Mouse (Mus musculus): ENCODE measurements around the gene Amdhd2.
A peak's percentile ranks its signal among the peaks of the same experiment; 100 is the strongest.

Amdhd2 gene

DNA sequence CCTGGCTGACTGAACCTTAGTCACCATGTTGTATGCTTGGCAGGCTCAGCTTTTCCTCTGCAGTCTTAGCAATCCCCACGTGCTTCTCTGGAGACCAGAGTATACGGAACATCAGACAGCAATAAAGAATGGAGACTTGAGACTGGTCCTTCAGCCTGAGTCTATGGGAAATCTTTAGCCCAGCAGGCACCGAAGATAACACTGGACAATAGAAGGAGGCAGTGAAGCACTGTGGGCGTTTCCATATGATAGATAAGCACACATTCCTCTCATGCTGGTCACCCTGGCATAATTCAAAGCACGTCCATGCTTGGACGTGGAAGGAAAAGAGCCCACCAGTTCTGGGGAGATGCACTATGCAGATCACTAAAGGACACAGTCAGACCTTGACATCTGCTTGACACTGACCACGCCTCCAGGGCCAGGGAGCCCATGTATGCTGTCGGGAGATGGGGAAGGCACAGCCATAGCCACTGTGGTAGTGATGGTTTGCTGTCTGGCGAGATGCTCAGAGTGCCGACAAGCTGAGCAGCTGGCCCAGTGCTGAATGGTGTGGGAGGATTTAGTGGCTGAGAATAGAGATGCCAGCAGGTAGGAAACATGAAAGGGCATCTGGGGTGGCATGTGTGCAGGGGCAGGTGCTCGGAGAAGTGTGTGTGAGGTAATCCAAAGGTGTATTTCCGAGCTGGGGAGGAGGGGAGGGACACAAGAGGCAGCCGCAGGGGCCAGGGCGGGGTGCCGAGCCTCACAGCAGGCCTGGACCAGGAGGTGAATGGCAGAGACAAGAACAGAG is 33.7 kb upstream of the Amdhd2 start:
- DNase-seq (ENCODE audit: low spot score in 2 of 2): no peak

DNA sequence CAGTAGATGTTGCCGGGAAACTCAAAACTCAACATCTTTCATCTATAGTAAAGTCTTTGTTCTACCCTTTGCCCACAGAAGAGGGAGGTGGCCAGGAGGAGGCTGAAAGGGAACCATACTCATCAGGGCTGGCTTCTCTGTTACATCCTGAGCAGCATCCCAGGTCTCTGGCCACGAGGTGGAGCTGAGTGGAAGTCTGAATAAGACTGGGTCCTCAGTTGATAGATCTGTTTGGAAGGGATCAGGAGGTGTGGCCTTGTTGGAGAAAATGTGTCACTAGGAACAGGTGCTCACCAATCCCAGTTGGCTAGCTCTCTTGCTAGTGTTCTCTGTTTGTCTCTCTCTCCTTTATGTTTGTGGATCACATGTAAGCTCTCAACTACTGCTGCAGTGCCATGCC is 31.8 kb upstream of the Amdhd2 start:
- DNase-seq (ENCODE audit: low spot score in 2 of 2): no peak

DNA sequence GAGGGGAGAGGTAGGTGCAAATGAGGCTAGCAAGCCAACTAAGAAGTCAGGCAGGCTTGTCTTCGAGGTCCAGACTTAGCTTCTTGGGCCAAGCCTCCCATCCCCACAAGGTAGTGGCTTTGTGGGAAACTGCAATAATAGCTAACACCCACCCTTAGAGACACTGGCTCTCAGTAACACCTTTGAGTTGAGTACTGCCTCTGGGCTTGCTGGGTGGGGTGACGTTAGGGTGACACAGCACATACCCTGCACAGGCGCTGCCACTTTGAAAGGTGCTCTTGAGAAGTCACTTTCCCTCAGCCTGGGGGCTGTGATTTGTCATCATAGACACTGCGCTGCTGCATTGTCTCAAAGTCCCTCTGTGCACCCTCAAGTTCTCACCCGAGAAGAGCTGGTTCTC is 30.2 kb upstream of the Amdhd2 start:
- DNase-seq (ENCODE audit: low spot score in 2 of 2): no peak

DNA sequence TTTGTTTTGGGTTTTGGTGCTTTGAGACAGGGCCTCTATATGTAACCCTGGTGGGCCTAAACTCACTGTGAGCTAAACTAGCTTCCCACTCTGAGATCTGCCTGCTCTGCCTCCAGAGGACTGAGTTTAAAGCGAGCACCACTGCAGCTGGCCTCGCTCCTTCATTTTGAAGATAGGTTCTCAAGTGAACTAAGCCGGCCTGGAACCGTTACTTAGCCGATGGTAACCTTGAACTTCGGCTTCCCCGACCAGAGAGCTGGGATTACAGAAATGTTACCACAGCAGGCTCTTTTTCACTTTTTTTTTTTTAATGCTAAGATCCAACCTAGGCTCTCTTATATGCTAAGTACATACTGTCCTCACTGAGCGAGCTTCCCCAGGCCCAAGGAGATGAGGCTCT is 29.7 kb upstream of the Amdhd2 start:
- DNase-seq (ENCODE audit: low spot score in 2 of 2): no peak

DNA sequence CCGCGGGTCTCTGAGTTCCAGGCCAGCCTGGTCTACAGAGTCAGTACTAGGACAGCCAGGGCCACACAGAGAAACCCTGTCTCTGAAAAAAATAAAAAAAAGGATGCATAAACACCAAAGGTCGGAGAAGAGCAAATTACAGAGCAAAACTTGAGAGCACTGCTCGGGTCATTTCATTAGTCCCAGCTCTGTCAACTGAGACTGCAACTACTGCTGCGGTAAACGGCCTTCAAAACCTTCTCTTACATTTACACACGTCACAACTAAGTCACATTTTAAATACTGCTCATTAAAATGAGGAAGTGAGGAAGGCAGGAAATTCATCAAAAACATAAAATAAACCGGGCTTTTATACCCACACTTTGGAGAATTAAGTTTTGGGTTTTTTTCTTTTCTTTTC is 29.3 kb upstream of the Amdhd2 start:
- no peak for DNase-seq (ENCODE audit: low spot score in 2 of 2)

- no peak for DNase-seq (ENCODE audit: low spot score in 2 of 2)
Measured at GRCm38 (mm10) chr17:24191481-24191880, 27.9 kb upstream of the Amdhd2 start.

DNA sequence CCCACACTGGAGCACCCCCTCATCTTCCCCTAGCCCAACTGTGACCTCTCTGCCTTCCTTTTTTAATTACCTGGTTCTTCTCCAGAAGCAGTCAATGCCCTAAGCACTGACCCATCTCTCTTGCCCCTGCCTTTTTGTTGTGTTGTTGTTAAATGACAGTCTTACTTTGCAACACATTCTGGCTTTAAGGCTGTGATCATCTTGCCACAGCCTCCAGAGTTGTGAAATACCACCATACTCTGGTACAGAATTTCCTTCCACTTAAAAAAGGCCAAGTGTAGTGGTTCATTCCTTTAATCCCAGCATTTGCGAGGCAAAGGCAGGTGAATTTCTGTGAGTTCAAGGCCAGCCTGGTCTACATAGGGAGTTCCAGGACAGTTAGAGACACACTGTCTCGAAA is 27.4 kb upstream of the Amdhd2 start:
- no peak for DNase-seq (ENCODE audit: low spot score in 2 of 2)

GRCm38 (mm10) chr17:24174259-24174658 is 10.7 kb upstream of the Amdhd2 start:
- no peak for DNase-seq (ENCODE audit: low spot score in 2 of 2)

DNA sequence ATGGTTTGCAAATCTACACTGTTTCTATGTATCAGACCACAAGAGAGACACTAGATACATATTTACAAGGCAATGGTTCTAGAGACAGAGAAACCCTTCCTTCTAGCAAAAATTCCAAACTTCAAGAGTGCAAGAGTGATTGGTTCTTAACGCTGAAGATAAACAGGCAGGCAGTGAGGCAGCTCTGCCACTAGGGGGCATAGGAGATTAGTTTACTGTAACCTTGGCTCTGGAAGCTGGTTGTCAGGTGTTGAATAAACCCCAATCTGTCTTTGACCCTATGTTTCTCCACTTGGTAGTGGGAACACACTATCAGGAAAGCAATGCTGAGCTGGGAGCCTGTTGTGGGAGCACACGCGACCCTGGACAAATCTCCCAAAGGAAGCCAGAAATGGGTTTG is 9.9 kb upstream of the Amdhd2 start:
- no peak for DNase-seq (ENCODE audit: low spot score in 2 of 2)

DNA sequence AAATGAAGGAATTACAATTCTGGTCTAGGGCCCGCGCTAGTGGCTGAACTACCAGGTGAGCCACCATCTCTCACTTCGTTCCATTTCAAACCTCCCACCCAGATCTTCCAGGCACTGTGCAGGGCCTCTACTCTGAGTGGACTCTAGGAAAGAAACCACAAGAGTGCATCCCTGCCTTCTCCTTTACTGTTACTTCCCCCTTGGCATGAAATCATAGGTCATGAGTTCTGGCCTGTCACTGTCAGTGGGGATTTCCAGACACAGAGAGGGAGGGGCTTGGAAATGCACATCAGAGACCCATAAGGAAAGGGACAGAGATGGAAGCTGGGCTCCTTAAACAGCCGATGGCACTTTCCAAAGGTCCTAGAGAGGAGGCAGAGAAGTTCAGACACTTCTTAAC is 8.2 kb upstream of the Amdhd2 start:
- no peak for DNase-seq (ENCODE audit: low spot score in 2 of 2)

- no peak for DNase-seq (ENCODE audit: low spot score in 2 of 2)
Measured at GRCm38 (mm10) chr17:24170729-24171128, 7.2 kb upstream of the Amdhd2 start.

GRCm38 (mm10) chr17:24170125-24170524 is 6.6 kb upstream of the Amdhd2 start:
- DNase-seq (ENCODE audit: low spot score in 2 of 2): no peak

DNA sequence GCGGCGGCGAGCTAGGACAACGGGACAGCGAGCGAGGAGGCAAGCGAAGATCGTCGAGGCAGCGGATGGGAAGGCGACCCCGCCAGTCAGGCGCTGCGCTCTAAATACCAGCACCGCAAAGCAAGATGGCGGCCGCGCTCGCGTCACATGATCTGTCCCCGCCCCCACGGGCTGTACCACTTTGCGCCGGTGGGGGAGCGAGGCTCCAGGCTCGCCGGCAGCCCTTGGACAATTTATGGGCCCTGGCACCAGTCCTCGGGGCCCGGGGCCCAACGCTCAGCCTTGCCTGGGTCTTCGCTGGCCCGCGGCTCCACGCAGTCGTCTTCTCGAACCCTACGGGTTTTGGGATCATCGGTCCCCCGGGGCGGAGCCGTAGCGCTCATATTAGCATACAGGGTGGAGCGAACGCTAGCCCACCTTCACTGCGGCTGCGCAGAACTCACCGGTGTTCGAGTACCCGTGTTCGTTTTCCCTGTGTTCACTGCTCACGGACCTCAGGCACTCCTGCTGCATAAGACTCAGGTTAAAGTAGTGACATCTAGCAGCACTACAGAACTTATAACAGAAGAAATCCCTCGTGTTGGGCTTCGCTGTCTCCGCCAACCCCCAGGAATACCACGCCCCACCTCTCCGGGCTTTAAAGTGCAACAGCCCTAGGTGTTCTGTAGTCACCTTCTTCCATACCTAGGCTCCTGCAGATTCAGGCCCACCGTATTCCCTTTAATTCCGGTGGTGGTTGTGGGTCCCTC is 5.9 kb upstream of the Amdhd2 start, which contains the start of gene Atp6v0c:
Gene Atp6v0c (minus strand): TSS at position 386 of the 749 bp plus-strand sequence.
- DNase-seq (ENCODE audit: low spot score in 2 of 2): peak; percentile 90 to 93

- peak in 1 of 2 experiments; percentile 47 for DNase-seq (ENCODE audit: low spot score in 2 of 2)
Measured at GRCm38 (mm10) chr17:24168590-24169277, 5.2 kb upstream of the Amdhd2 start.

DNA sequence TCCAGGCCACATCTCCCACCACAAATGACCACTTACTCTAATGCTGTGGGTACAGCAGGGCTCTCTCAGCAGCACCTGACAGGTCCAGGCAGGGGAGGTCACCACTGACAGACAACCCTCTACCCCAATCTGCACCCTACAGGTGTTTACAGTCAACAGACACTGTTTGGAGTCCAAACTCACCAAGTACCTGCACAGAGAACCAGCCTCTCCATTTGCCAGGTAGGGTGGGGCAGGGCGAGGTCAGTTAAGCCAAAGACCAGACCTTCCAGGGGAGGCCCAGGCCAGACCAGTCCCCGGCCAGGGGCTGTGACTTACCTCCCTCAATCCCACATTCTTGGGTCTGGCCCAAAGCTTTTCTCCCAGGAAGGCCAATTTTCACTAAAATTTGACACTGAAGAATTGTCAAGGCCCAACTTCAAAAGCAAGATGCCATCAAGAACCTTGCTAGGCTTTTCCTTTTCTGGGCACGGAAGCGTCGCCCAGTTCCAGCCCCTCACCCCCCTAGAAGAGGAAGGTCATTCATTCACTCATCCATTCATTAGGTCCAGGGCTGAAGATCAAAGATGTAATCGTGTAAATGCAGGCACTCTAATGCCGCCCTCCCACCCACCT is 4.4 kb upstream of the Amdhd2 start:
- no peak for DNase-seq (ENCODE audit: low spot score in 2 of 2)

DNA sequence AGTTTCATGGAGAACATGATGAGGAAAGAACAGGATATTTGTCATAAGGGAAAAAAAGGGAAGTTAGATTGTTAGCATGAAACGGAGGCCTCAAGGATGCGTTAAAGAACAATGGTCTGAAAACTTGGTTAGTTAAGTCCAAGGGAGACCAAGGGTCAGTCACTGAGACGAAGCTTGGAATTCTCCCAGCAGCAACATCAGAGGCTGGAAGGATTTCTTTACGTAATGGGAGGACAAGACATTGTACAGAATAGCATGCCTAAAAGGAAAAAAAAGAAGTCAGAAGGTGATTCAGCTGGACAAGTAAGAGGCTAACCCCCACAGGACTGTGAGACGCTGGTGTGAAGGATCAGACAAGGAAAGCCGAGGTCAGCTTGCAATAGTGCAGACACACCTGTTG is 3.6 kb upstream of the Amdhd2 start:
- DNase-seq (ENCODE audit: low spot score in 2 of 2): no peak

DNA sequence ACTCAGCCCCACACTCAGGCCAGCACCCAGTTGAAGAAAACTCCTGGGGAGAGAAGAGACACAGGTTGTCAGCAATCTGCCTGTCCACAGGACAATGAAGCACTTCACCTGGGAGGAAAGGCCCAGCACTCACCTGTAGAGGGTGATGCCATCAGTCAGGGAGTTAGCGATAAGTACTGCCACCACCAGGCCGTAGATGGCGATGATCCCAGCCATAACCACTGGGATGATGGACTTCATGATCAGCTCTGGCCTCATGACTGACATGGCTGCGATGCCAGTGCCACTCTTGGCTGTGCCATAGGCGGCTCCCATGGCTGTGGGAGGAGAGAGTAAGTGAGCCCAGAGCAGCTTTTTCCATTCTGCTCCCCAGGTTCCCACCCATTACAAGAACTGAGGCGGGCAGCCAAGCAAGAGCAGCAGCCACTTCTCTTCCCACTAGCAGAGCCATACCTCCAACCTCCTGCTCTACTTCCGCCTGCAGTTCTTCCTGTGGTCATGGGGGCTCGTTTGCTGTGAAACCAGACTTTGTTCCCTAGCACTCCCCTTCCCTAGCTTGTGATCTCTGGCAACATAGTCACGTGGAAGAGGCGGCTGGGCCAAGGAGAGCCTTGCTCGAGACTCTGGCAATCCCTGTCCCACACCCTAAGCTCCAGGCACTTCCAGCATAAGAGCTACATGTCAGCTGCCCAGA is 1.1 kb upstream of the Amdhd2 start:
- no peak for DNase-seq (ENCODE audit: low spot score in 2 of 2)

GRCm38 (mm10) chr17:24162584-24163175 is 886 bp downstream of the Amdhd2 start:
- DNase-seq (ENCODE audit: low spot score in 2 of 2): no peak

GRCm38 (mm10) chr17:24161466-24161865 is 2.1 kb downstream of the Amdhd2 start:
- DNase-seq (ENCODE audit: low spot score in 2 of 2): no peak

- no peak for DNase-seq (ENCODE audit: low spot score in 2 of 2)
Measured at GRCm38 (mm10) chr17:24157526-24157925, 6.0 kb downstream of the Amdhd2 start.

GRCm38 (mm10) chr17:24157121-24157520 is 6.4 kb downstream of the Amdhd2 start:
- no peak for DNase-seq (ENCODE audit: low spot score in 2 of 2)
